Mouse (Mus musculus) small intestine, adult 10 weeks (tissue): ENCODE measurements around the gene Fsip2. TPM values are rescaled to one million over a fixed set of nuclear protein-coding genes. Genes with fewer than 3 reads are reported as not detected.

Experiments used
- polyA plus RNA-seq: library from polyadenylated mRNA; stranded (reverse); fragments of 350-450 nt; fragmentation: Illumina TruSeq; extraction: RNeasy Lipid Tissue Mini Kit (QIAGEN cat#74804); gene quantifications from one replicate; pipeline ENCODE4 v1.2.3, GENCODE M21; 2014; ENCODE audit warnings: low replicate concordance

Gene Fsip2
- not detected for polyA plus RNA-seq

GRCm38 (mm10) chr2:82943472-82943871 lies at the start of gene Fsip2:
Gene Fsip2 (plus strand): TSS chr2:82943634.

